ENCODE assay signal across 15 mouse cellular contexts in the genomic region with DNA sequence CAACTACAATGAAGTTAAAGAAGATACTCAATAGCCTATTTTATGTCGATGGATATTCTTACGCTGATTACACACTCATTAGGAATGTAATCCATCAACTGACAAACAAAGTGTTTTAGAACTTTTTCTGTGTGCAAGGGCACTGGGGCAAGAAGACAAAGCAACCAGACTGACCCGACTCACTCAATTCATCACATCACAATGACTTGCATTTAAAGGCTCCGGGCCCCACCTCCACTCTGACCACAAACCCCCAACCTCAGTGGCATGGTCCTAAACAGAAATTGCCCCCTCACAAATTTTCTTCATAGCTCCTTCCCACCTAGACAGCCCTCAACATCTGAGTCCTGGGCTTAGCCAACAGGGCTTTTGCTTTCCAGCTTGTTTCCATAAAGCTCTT.
DNase-seq lines count a peak whose midpoint lies in the region; ATAC-seq and TF ChIP-seq lines count a peak whose summit lies in the region.
"Had no signal": no experiment of that assay in that cellular context is flagged by ENCODE, and none has a peak within 500 bp of the region (broad histone marks: within the 10 kb centered on the region; RNA-seq: fewer than 3 reads in every experiment).

No protein-coding gene starts in this region.

- H3K4me1 ChIP-seq in forebrain, postnatal 0 days (ENCODE audit: insufficient read depth): no peaks in the 10 kb centered on the region
- H3K4me1 ChIP-seq in forebrain, embryonic 14.5 days (ENCODE audit: control insufficient read depth, insufficient read depth, low read length): no peaks in the 10 kb centered on the region
- H3K4me1 ChIP-seq in hindbrain, embryonic 12.5 days: 0 out of 2 replicates have a peak, but pooled peaks cover 2% of the 10 kb centered on the region
- 0 out of 2 replicates have a peak, but pooled peaks cover 3% of the 10 kb centered on the region for H3K4me1 ChIP-seq in neural tube, embryonic 13.5 days (replicated peaks)

- H3K27ac ChIP-seq in forebrain, postnatal 0 days (ENCODE audit: low read depth, low read length): no peak overlapping the region
- H3K27ac ChIP-seq in forebrain, embryonic 14.5 days (ENCODE audit: low read depth, low read length): no peak overlapping the region
- no peak overlapping the region for H3K27ac ChIP-seq in hindbrain, embryonic 12.5 days
- H3K27ac ChIP-seq in neural tube, embryonic 13.5 days (replicated peaks): no peak overlapping the region

- no peak for DNase-seq in forebrain, postnatal 0 days
- DNase-seq in forebrain, embryonic 14.5 days (ENCODE audit: low spot score): no peak
- peak; percentile 84 for DNase-seq in Muller cell, postnatal 12 days (ENCODE audit: inconsistent ontology term)
- DNase-seq in cerebellum, postnatal 36 days: no peak
- no peak for DNase-seq in kidney, postnatal 14 days
- no peak for DNase-seq in urinary bladder, postnatal 4 days (ENCODE audit: low spot score in 2 of 2)
- DNase-seq: heart, adult 11 months; kidney, adult 18-20 months; liver; lung, adult 2 months; spleen, adult 18-20 months had no signal

- H3K9ac ChIP-seq in forebrain, postnatal 0 days: no peak overlapping the region
- no peak overlapping the region for H3K9ac ChIP-seq in forebrain, embryonic 14.5 days (ENCODE audit: low read length)
- H3K9ac ChIP-seq in hindbrain, embryonic 12.5 days: no peak overlapping the region
- H3K9ac ChIP-seq in neural tube, embryonic 13.5 days: no peak overlapping the region

- ATAC-seq in forebrain, postnatal 0 days: no peak
- no peak for ATAC-seq in forebrain, embryonic 14.5 days
- 0 out of 2 replicates have a peak, but pooled peaks have one; percentile 4 for ATAC-seq in hindbrain, embryonic 12.5 days (ENCODE audit: low FRiP score)
- ATAC-seq in neural tube, embryonic 13.5 days (ENCODE audit: low read depth): peak; percentile 44; the same call in 1 of the 2 replicates
- ATAC-seq: activated CD4-positive, CD25-positive, alpha-beta regulatory T cell, adult 4 months had no signal

- no peaks in the 10 kb centered on the region for H3K27me3 ChIP-seq in forebrain, postnatal 0 days (ENCODE audit: insufficient read depth, low read length)
- no peaks in the 10 kb centered on the region for H3K27me3 ChIP-seq in forebrain, embryonic 14.5 days (replicated peaks; ENCODE audit: control insufficient read depth, insufficient read depth, low read length)
- peaks cover 9% of the 10 kb centered on the region for H3K27me3 ChIP-seq in hindbrain, embryonic 12.5 days
- H3K27me3 ChIP-seq in neural tube, embryonic 13.5 days: peaks cover 38% of the 10 kb centered on the region

- WGBS in forebrain, postnatal 0 days: 37% methylated on average over 4 of the region's 4 CpGs
- 35% methylated on average over 4 of the region's 4 CpGs for WGBS in forebrain, embryonic 14.5 days
- 30% methylated on average over 4 of the region's 4 CpGs for WGBS in hindbrain, embryonic 12.5 days
- 25% methylated on average over 4 of the region's 4 CpGs for WGBS in neural tube, embryonic 13.5 days

- no peak overlapping the region; the same call in 1 of the 2 replicates for H3K4me3 ChIP-seq in forebrain, postnatal 0 days (ENCODE audit: low read depth, low read length)
- no peak overlapping the region for H3K4me3 ChIP-seq in forebrain, embryonic 14.5 days (ENCODE audit: low read depth, low read length)
- no peak overlapping the region for H3K4me3 ChIP-seq in hindbrain, embryonic 12.5 days
- H3K4me3 ChIP-seq in neural tube, embryonic 13.5 days: no peak overlapping the region

- H3K36me3 ChIP-seq in forebrain, postnatal 0 days (ENCODE audit: insufficient read depth): no peaks in the 10 kb centered on the region
- no peaks in the 10 kb centered on the region for H3K36me3 ChIP-seq in forebrain, embryonic 14.5 days (ENCODE audit: control insufficient read depth, insufficient read depth, low read length)
- no peaks in the 10 kb centered on the region for H3K36me3 ChIP-seq in hindbrain, embryonic 12.5 days
- H3K36me3 ChIP-seq in neural tube, embryonic 13.5 days: no peaks in the 10 kb centered on the region
- H3K36me3 ChIP-seq: G1E had no signal

- peak overlapping the region; percentile 44; the same call in 1 of the 2 replicates for H3K4me2 ChIP-seq in forebrain, postnatal 0 days (ENCODE audit: low read depth)
- no peak overlapping the region for H3K4me2 ChIP-seq in forebrain, embryonic 14.5 days (ENCODE audit: low read length)
- no peak overlapping the region for H3K4me2 ChIP-seq in hindbrain, embryonic 12.5 days (replicated peaks)
- H3K4me2 ChIP-seq in neural tube, embryonic 13.5 days: peak overlapping the region; percentile 46; the same call in 1 of the 2 replicates

- no peaks in the 10 kb centered on the region for H3K9me3 ChIP-seq in forebrain, postnatal 0 days (ENCODE audit: low read length)
- no peaks in the 10 kb centered on the region for H3K9me3 ChIP-seq in forebrain, embryonic 14.5 days (replicated peaks; ENCODE audit: control insufficient read depth, low read length)
- no peaks in the 10 kb centered on the region for H3K9me3 ChIP-seq in hindbrain, embryonic 12.5 days (replicated peaks)
- no peaks in the 10 kb centered on the region for H3K9me3 ChIP-seq in neural tube, embryonic 13.5 days
- H3K9me3 ChIP-seq: G1E had no signal

- TF ChIP-seq CTCF in forebrain, postnatal 0 days (IDR thresholded peaks at IDR 0.05; ENCODE audit: low read depth): no peak

Comparison
In these comparisons a context has a peak if more than half of its experiments do, and no peak if none do; other contexts are left out.
1. H3K4me2 ChIP-seq: peak in forebrain, postnatal 0 days (single experiment) and neural tube, embryonic 13.5 days (single experiment); none in forebrain, embryonic 14.5 days (single experiment) and hindbrain, embryonic 12.5 days (single experiment).
2. ATAC-seq: peak in hindbrain, embryonic 12.5 days (single experiment) and neural tube, embryonic 13.5 days (single experiment); none in forebrain, postnatal 0 days (single experiment) and forebrain, embryonic 14.5 days (single experiment).